Mouse (Mus musculus): Measurements from ENCODE around the gene Shq1. TPM values are rescaled to one million over a fixed set of nuclear protein-coding genes. Genes with fewer than 3 reads are reported as not detected.

Shq1 gene
- polyA plus RNA-seq, 1 experiment = 12.6 TPM

DNA sequence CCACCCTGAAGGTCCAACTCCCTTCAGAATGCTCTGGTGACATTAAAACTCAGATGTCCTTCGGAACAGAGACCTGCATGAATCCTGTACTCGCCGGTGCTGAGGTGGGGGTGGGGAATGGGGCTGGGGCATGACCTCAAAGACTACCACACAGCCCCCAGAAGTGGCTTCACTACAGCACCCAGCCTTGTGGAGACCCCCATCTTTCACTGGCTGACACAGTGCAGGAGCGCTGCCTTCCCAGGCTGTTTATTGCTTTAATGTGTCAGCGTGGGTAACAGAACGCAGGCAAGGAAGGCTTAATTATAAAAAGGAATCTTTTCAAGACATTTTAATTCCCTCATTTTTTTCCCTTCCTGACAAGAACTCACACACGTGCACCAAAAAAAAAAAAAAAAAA is 137.6 kb downstream of the Shq1 start:
- H3ac ChIP-seq (ENCODE audit: control insufficient read depth, insufficient read length, low read depth) = no peak overlapping the region
- no peak overlapping the region for H3K4me3 ChIP-seq (ENCODE audit: insufficient read depth, poor library complexity, severe bottlenecking)
- TF ChIP-seq MAX (IDR thresholded peaks at IDR 0.05) (no peak), CEBPB (IDR thresholded peaks at IDR 0.05; ENCODE audit: low read depth) (no peak), MYOD1 (IDR thresholded peaks at IDR 0.05; ENCODE audit: control insufficient read depth, insufficient read length, low read depth) (no peak), MYOG (IDR thresholded peaks at IDR 0.05; ENCODE audit: control insufficient read depth, extremely low read depth, insufficient read length) (no peak), FOSL1 (IDR thresholded peaks at IDR 0.05; ENCODE audit: insufficient read depth, low read length, poor library complexity, severe bottlenecking) (no peak), CTCF (IDR thresholded peaks at IDR 0.05; ENCODE audit: control insufficient read depth, insufficient read depth, insufficient read length) (no peak), USF1 (IDR thresholded peaks at IDR 0.05; ENCODE audit: low read depth) (no peak)
- H3K79me2 ChIP-seq (ENCODE audit: control insufficient read depth, insufficient read depth) = no peaks in the 10 kb centered on the region
- no peaks in the 10 kb centered on the region for H3K27me3 ChIP-seq (ENCODE audit: control insufficient read depth, insufficient read depth, insufficient read length)
- H3K36me3 ChIP-seq (ENCODE audit: control insufficient read depth, insufficient read depth) = no peaks in the 10 kb centered on the region
- H3K79me3 ChIP-seq (ENCODE audit: low read depth) = no peaks in the 10 kb centered on the region

GRCm38 (mm10) chr6:100532326-100532725 is 138.6 kb downstream of the Shq1 start:
- H3K79me2 ChIP-seq (ENCODE audit: control insufficient read depth, insufficient read depth) = no peaks in the 10 kb centered on the region
- TF ChIP-seq MYOD1 (IDR thresholded peaks at IDR 0.05; ENCODE audit: control insufficient read depth, insufficient read length, low read depth) = no peak
- no peak overlapping the region for H3K4me3 ChIP-seq (ENCODE audit: insufficient read depth, poor library complexity, severe bottlenecking)
- no peaks in the 10 kb centered on the region for H3K27me3 ChIP-seq (ENCODE audit: control insufficient read depth, insufficient read depth, insufficient read length)
- no peaks in the 10 kb centered on the region for H3K79me3 ChIP-seq (ENCODE audit: low read depth)
- H3K36me3 ChIP-seq (ENCODE audit: control insufficient read depth, insufficient read depth) = no peaks in the 10 kb centered on the region
- H3ac ChIP-seq (ENCODE audit: control insufficient read depth, insufficient read length, low read depth) = no peak overlapping the region

DNA sequence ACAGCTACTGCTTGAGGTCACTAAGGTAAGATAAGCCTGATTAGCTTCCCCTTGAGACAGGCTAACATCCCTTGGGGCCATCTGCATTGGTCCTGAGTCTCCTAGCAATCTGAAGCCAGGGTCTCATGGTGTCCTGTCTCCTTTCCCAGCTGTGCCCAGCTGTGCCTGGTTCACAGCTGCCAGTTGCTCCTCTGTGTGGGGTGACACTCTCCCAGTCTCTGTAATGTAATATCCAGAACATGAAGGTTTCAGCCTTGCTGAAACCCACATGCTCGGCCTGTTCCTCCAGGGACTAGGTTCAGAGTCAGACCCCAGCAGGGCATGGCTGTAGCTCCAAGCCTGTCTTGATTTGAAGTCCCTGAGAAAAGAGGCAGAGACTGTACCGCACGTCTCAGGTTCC is 141.3 kb downstream of the Shq1 start:
- no peaks in the 10 kb centered on the region for H3K79me3 ChIP-seq (ENCODE audit: low read depth)
- no peaks in the 10 kb centered on the region for H3K36me3 ChIP-seq (ENCODE audit: control insufficient read depth, insufficient read depth)
- TF ChIP-seq MYOD1 (IDR thresholded peaks at IDR 0.05; ENCODE audit: control insufficient read depth, insufficient read length, low read depth) (peak; percentile 19), FOSL1 (IDR thresholded peaks at IDR 0.05; ENCODE audit: insufficient read depth, low read length, poor library complexity, severe bottlenecking) (no peak)
- no peak overlapping the region for H3K4me3 ChIP-seq (ENCODE audit: insufficient read depth, poor library complexity, severe bottlenecking)
- no peak overlapping the region for H3ac ChIP-seq (ENCODE audit: control insufficient read depth, insufficient read length, low read depth)
- H3K27me3 ChIP-seq (ENCODE audit: control insufficient read depth, insufficient read depth, insufficient read length) = no peaks in the 10 kb centered on the region
- H3K79me2 ChIP-seq (ENCODE audit: control insufficient read depth, insufficient read depth) = no peaks in the 10 kb centered on the region

DNA sequence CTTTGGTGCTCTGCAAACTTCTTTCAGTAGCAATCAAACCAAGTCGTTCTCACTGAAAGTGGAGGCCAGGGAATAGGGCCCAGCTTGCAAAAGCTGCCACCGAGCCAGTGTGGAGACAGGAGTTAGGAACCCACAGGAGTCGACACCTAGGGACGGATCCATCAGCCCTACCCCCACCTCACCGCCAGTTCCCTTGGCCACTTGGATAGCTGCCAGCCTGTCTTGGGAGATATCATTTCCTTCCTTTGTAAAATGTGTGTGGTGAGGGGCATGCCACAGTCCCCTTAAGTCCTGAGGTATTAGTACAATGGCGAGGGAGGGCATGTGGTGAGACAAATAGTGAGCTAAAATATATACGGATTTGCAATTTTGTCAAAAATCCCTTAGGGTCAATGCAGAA is 142.4 kb downstream of the Shq1 start:
- TF ChIP-seq USF1 (IDR thresholded peaks at IDR 0.05; ENCODE audit: low read depth) (no peak), FOSL1 (IDR thresholded peaks at IDR 0.05; ENCODE audit: insufficient read depth, low read length, poor library complexity, severe bottlenecking) (no peak), CTCF (IDR thresholded peaks at IDR 0.05; ENCODE audit: control insufficient read depth, insufficient read depth, insufficient read length) (no peak), MAX (IDR thresholded peaks at IDR 0.05) (no peak), MYOD1 (IDR thresholded peaks at IDR 0.05; ENCODE audit: control insufficient read depth, insufficient read length, low read depth) (no peak), CEBPB (IDR thresholded peaks at IDR 0.05; ENCODE audit: low read depth) (no peak), MYOG (IDR thresholded peaks at IDR 0.05; ENCODE audit: control insufficient read depth, extremely low read depth, insufficient read length) (no peak)
- Histone ChIP-seq H3K4me3 (ENCODE audit: insufficient read depth, poor library complexity, severe bottlenecking) (no peak overlapping the region), H3K79me2 (ENCODE audit: control insufficient read depth, insufficient read depth) (no peaks in the 10 kb centered on the region), H3K27me3 (ENCODE audit: control insufficient read depth, insufficient read depth, insufficient read length) (no peaks in the 10 kb centered on the region), H3K79me3 (ENCODE audit: low read depth) (no peaks in the 10 kb centered on the region), H3ac (ENCODE audit: control insufficient read depth, insufficient read length, low read depth) (no peak overlapping the region), H3K36me3 (ENCODE audit: control insufficient read depth, insufficient read depth) (no peaks in the 10 kb centered on the region)

DNA sequence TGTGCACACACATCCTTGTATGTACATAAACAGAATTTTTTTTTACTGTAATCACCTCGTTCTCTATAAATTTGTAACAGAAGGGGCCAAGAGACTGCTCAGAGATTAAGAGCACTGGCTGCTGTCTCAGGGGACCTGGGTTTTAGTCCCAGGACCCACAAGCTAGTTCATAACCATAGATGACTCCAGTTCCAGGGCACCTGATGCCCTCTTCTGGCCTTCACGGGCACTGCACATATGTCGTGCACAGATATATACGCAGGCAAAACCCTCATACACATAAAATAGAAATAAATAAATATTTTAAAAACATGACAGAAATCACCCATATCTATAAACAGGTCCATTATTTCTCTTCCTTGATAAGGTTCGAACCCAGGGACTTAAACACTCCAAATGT is 143.0 kb downstream of the Shq1 start:
- Histone ChIP-seq H3K79me2 (ENCODE audit: control insufficient read depth, insufficient read depth) (no peaks in the 10 kb centered on the region), H3K27me3 (ENCODE audit: control insufficient read depth, insufficient read depth, insufficient read length) (no peaks in the 10 kb centered on the region), H3ac (ENCODE audit: control insufficient read depth, insufficient read length, low read depth) (no peak overlapping the region), H3K36me3 (ENCODE audit: control insufficient read depth, insufficient read depth) (no peaks in the 10 kb centered on the region), H3K4me3 (ENCODE audit: insufficient read depth, poor library complexity, severe bottlenecking) (no peak overlapping the region), H3K79me3 (ENCODE audit: low read depth) (no peaks in the 10 kb centered on the region)
- no peak for TF ChIP-seq USF1 (IDR thresholded peaks at IDR 0.05; ENCODE audit: low read depth)
- TF ChIP-seq MYOG (IDR thresholded peaks at IDR 0.05; ENCODE audit: control insufficient read depth, extremely low read depth, insufficient read length) = no peak
- no peak for TF ChIP-seq CEBPB (IDR thresholded peaks at IDR 0.05; ENCODE audit: low read depth)
- no peak for TF ChIP-seq CTCF (IDR thresholded peaks at IDR 0.05; ENCODE audit: control insufficient read depth, insufficient read depth, insufficient read length)
- TF ChIP-seq FOSL1 (IDR thresholded peaks at IDR 0.05; ENCODE audit: insufficient read depth, low read length, poor library complexity, severe bottlenecking) = no peak
- no peak for TF ChIP-seq MAX (IDR thresholded peaks at IDR 0.05)
- no peak for TF ChIP-seq MYOD1 (IDR thresholded peaks at IDR 0.05; ENCODE audit: control insufficient read depth, insufficient read length, low read depth)

GRCm38 (mm10) chr6:100527161-100527560 is 143.8 kb downstream of the Shq1 start:
- H3K79me3 ChIP-seq (ENCODE audit: low read depth) = no peaks in the 10 kb centered on the region
- H3K4me3 ChIP-seq (ENCODE audit: insufficient read depth, poor library complexity, severe bottlenecking) = no peak overlapping the region
- H3ac ChIP-seq (ENCODE audit: control insufficient read depth, insufficient read length, low read depth) = no peak overlapping the region
- H3K27me3 ChIP-seq (ENCODE audit: control insufficient read depth, insufficient read depth, insufficient read length) = no peaks in the 10 kb centered on the region
- H3K79me2 ChIP-seq (ENCODE audit: control insufficient read depth, insufficient read depth) = no peaks in the 10 kb centered on the region
- H3K36me3 ChIP-seq (ENCODE audit: control insufficient read depth, insufficient read depth) = no peaks in the 10 kb centered on the region
- no peak for TF ChIP-seq USF1 (IDR thresholded peaks at IDR 0.05; ENCODE audit: low read depth)
- no peak for TF ChIP-seq FOSL1 (IDR thresholded peaks at IDR 0.05; ENCODE audit: insufficient read depth, low read length, poor library complexity, severe bottlenecking)
- no peak for TF ChIP-seq MAX (IDR thresholded peaks at IDR 0.05)
- TF ChIP-seq MYOG (IDR thresholded peaks at IDR 0.05; ENCODE audit: control insufficient read depth, extremely low read depth, insufficient read length) = no peak
- TF ChIP-seq CEBPB (IDR thresholded peaks at IDR 0.05; ENCODE audit: low read depth) = no peak

Data from C2C12 (cell line).